Mouse (Mus musculus): ENCODE measurements around the gene Sart3.
"Not testable (repeated sequence)": the region's sequence is repeated elsewhere in the genome, so short reads cannot be mapped to it uniquely, and the experiment has no call there.

Gene Sart3

DNA sequence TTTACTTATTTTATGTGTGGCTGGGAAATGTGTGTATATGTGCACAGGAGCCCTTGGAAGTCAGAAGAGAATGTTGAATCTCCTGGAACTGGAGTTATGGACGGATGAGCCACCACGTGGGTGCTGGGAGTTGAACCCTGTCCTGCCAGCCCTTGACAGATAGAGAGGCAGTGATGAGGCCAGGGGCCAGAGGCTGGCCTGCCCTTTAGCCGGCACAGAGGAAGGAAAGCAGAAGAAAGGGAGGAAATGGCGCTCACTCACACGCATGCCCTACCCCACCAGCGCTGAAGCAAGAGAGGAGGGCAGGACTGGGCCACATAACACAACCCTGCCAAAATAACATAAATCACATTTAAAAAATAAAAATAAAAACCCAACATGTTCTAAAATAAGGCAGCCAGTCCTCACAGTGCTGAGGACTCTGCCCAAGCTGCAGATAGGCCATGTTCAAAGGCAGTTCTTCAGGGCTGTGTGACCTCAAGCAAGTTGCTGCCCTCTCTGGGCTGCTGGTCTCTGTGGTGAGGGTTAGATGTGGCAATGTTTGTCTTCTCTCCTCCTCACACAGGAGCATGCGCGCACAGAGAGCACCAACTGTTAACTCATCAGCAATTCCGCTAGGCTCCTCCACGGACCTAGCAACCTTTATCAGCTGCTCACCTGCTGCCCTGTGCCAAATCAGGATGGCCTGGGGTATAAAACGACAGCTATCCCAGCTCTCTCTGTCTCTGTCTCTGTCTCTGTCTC is 18.3 kb upstream of the Sart3 start:
- DNase-seq (ENCODE audit: low spot score in 2 of 2) = no peak

GRCm38 (mm10) chr5:113789075-113789788 is 16.9 kb upstream of the Sart3 start:
- DNase-seq (ENCODE audit: low spot score in 2 of 2) = no peak

- no peak for DNase-seq (ENCODE audit: low spot score in 2 of 2)
Measured at GRCm38 (mm10) chr5:113788645-113789044, 16.3 kb upstream of the Sart3 start.

GRCm38 (mm10) chr5:113786985-113787384 is 14.7 kb upstream of the Sart3 start:
- no peak for DNase-seq (ENCODE audit: low spot score in 2 of 2)

DNA sequence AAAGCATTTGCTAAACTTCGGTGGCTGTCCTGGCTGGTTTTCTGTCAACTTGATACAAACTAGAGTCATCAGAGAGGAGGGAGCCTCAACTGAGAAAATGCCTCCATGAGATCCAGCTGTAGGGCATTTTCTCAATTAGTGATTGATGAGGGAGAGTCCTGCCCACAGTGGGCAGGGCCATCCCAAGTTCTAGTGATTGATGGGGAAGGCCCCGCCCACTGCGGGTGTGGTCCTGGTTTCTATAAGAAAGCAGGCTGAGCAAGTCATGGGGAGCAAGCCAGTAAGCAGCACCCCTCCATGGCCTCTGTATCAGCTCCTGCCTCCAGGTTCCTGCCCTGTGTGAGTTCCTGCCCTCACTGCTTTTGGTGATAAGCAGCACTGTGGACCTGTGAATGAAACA is 11.8 kb upstream of the Sart3 start:
- not testable (repeated sequence) for DNase-seq (ENCODE audit: low spot score in 2 of 2)

GRCm38 (mm10) chr5:113783581-113784001 is 11.3 kb upstream of the Sart3 start:
- no peak for DNase-seq (ENCODE audit: low spot score in 2 of 2)

DNA sequence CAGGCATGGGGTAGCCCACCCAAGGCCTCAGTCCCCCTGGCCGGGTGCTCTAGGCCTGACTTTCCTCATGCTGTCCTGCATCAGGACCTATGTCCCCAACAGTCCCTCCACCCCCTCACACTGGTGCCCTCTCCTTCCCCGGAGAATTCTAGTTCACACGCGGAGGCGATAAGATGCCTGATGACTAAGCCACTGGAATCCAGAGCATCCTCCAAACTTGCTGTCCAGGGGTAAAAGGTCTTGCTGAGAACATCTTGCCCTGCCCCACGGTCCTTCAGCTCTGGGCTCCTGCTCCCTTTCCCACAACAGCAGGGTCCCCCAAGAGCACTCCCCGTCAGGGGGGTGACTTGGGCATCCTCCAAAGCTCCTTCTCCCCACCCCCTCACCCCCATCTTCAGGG is 10.3 kb upstream of the Sart3 start:
- no peak for DNase-seq (ENCODE audit: low spot score in 2 of 2)

- DNase-seq (ENCODE audit: low spot score in 2 of 2) = no peak
Measured at GRCm38 (mm10) chr5:113781875-113782274, 9.6 kb upstream of the Sart3 start.

DNA sequence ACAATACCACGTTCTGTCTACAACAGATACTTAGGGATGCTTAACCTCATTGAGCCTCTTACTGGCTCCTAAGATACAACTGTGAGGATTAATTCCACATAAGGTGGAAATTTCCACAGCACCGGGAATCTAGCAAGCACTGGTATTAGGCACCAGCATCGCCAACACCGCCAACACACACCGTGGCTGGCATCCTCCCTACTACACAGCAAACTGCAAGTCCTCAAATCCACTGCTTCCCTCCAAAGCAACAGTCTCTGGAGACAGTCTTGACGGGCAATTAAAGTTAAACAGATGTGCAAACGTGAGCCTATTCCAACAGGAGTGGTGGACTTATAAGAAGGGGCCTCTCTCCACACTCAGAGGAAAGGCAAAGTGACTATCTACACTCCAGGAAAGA is 8.9 kb upstream of the Sart3 start:
- DNase-seq (ENCODE audit: low spot score in 2 of 2) = no peak

DNA sequence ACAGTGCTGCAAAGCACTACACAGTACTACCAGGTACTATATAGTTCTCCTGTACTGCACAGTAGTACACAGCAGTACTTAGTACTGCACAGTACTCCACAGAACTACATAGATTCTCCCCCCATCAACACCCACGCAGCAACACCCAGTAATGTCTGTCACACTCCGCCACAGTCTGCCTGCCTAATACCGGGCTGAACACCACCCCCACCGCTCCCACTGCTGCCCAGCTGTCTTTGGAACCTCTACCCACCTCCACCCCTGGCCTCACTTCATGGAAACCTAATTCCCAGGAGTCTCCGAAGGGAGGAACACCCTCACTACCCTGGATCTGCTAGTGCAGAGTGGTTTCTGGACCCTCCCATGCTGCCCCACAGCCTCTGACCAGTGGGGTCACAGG is 8.5 kb upstream of the Sart3 start:
- no peak for DNase-seq (ENCODE audit: low spot score in 2 of 2)

DNA sequence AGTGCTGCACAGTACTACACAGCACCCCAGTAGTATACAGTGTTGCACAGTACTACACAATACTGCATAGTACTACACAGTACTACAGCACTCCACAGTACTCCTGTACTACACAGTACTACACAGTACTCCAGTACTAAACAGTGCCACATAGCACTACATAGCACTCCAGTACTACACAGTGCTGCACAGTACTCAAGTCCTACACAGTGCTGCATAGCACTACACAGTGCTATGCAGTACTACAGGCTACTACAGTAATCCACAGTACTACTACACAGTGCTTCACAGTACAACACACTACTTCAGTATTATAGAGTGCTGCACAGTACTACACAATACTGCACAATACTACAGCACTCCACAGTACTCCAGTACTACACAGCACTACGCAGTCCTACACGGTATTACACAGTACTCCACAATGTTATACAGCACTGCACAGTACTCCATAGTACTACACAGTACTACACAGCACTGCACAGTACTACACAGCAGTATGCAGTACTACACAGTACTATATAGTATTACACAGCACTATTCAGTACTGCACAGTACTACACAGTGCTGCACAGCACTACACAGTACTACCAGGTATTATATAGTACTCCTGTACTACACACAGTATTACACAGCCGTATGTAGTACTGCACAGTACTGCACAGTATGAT is 7.9 kb upstream of the Sart3 start:
- no peak for DNase-seq (ENCODE audit: low spot score in 2 of 2)

- no peak for DNase-seq (ENCODE audit: low spot score in 2 of 2)
Measured at GRCm38 (mm10) chr5:113779569-113779968, 7.3 kb upstream of the Sart3 start.

DNA sequence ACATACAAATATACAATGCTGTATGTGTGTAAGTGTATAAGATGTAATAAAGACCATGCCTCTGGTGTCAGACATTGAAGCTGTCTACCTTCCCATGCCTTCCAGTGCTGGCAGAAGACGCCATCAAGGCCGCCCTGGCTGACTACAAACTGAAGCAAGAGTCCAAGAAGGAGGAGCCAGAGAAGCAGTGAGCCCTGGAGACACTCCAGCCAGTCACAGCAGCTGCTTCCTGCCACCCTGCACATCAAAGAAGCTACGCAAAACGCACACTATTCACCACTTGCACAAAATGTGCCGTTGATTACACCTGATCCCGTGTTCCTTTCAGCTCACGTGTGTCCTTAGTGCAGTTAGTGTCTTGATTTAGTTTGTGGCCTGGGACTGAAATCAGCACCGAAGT is 5.4 kb upstream of the Sart3 start:
- not testable (repeated sequence) for DNase-seq (ENCODE audit: low spot score in 2 of 2)

- no peak for DNase-seq (ENCODE audit: low spot score in 2 of 2)
Measured at GRCm38 (mm10) chr5:113776896-113777226, 4.6 kb upstream of the Sart3 start.

DNA sequence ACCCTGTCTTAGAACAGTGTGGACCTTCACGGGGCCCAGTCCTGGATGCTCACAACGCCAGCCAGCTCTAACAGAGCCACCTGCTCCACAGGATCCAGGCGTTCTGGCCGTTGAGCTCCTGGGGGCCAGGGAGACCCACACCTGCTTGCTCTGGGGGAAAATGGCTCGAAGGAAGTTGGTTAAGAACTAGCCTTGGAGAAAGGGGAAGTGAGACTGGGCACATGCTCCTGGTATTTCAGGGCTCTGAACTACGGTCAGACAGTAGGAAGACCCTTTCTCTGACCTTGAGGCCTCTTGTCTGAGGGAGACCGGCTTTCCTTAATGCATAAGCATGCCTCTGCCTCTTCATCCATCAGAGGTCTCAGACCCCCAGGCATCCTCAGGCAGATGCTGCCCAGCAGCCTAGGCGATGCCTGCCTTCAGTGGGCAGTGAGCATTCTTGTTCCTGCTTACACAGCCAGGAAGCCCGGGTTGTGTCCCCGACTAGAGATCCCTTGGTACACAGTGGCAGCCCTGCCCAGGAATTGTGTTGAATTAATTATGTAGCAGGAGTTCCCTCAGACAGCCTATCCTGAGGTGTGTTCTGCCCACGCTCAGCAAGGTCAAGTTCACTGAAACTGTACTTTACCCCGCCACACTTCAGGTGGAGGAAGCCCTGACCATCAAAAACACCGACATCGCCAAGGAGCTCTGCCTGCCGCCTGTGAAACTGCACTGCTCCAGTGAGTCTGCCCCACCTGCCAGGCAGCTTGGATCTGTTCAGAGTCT is 4.0 kb upstream of the Sart3 start:
- no peak for DNase-seq (ENCODE audit: low spot score in 2 of 2)

DNA sequence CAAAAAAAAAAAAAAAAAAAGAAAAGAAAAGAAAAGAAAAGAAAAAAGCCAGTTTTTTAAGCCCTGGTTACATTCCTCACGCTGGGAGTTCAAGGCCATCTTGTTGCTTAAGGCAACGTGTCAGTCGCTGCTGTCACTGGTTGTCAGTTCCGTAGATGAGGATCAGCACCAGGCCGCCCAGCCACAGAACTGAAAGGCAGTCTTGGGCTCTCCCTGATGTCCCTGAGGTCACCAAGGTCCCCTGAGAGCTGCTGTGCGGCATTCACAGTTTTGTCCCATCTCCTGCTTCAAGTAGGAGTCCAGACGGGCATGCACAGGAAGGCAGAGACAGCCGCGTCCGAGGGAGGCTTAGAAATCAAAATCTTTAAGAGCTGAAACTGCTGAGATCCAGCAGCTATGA is 3.3 kb upstream of the Sart3 start:
- DNase-seq (ENCODE audit: low spot score in 2 of 2) = no peak

GRCm38 (mm10) chr5:113773664-113774063 is 1.4 kb upstream of the Sart3 start:
- peak; percentile 82 to 85 for DNase-seq (ENCODE audit: low spot score in 2 of 2)

- DNase-seq (ENCODE audit: low spot score in 2 of 2) = no peak
Measured at GRCm38 (mm10) chr5:113772905-113773519, 702 bp upstream of the Sart3 start.

GRCm38 (mm10) chr5:113771213-113772162 is 822 bp downstream of the Sart3 start:
- peak; percentile 80 for DNase-seq (ENCODE audit: low spot score in 2 of 2)

DNA sequence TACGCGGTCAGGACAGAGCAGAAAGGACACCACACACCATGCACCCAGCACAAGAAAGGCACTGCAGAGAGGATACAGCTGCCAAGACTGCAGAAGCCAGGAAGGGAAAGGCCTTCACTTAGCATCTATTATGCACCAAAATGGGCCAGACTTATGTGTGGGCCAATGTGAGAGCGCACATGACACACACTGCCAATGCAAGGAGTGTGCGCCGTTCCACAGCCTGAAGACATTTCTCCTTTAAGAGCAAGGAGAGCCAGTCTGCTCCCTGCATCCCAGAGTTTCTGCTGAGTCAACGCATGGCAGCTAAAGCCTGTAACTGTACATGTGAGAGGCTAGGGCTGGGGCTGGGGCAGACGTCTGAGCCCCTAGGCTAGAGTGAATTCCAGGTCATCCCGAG is 3.5 kb downstream of the Sart3 start:
- no peak for DNase-seq (ENCODE audit: low spot score in 2 of 2)

Data from frontal cortex, postnatal 25 days (tissue).